Mouse (Mus musculus): ENCODE data around the gene Dst. TPM values are rescaled to one million over a fixed set of nuclear protein-coding genes. Genes with fewer than 3 reads are reported as not detected.
A peak's percentile ranks its signal among the peaks of the same experiment; 100 is the strongest.

Dst gene
- polyA plus RNA-seq, 1 experiment from 2014 or later: 38.4 TPM

DNA sequence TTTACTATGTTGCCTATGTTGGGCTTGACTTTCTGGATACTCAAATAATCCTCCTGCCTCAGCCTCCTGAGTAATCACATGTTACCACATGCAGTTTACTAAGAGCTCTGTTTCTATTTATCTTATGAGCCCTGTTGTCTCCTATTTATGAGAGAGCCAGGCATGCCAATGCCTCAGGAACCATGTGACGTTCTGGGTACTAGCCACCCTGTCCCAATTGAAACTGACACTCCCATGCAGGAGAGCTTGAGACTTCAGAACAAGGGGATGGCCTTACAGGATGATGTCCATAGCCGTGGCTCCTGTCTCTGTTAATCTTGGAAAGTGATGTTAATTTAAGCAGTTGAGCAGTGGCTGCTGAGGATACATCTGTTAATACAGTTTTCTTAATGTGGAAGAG is 220.8 kb downstream of the Dst start:
- Histone ChIP-seq H3K27ac (replicated peaks) (no peak overlapping the region), H3K36me3 (no peaks in the 10 kb centered on the region), H3K4me2 (replicated peaks) (no peak overlapping the region), H3K4me3 (no peak overlapping the region), H3K27me3 (no peaks in the 10 kb centered on the region), H3K4me1 (0 out of 2 replicates have a peak, but pooled peaks cover 8% of the 10 kb centered on the region), H3K9ac (replicated peaks) (no peak overlapping the region), H3K9me3 (no peaks in the 10 kb centered on the region)
- 91% methylated on average over 2 of the region's 2 CpGs for WGBS
- no peak for ATAC-seq (ENCODE audit: low FRiP score, low read depth)

DNA sequence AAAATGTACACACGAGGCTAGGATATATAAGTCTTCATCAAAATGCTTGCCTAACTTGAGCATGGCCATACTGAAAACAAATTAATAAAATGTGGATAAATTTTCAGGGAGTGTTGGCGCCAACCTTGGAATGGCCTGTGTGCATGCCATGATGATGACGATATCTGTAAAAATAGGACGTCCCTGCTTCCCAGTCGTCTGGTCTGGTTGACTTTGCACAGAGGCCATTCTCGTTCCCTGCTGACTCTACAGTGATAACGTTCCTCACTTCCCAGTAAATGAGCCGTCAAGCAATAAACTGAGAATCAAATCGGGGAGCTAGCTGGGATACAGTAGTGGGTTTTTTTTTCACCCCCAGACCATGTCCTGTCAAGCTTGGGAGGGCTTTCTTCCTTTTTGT is 221.7 kb downstream of the Dst start:
- H3K4me3 ChIP-seq: no peak overlapping the region
- no peaks in the 10 kb centered on the region for H3K36me3 ChIP-seq
- H3K9ac ChIP-seq (replicated peaks): no peak overlapping the region
- ATAC-seq (ENCODE audit: low FRiP score, low read depth): no peak
- no peaks in the 10 kb centered on the region for H3K27me3 ChIP-seq
- no peak overlapping the region for H3K4me2 ChIP-seq (replicated peaks)
- no peaks in the 10 kb centered on the region for H3K9me3 ChIP-seq
- WGBS: 87% methylated on average over 9 of the region's 9 CpGs
- 0 out of 2 replicates have a peak, but pooled peaks cover 5% of the 10 kb centered on the region for H3K4me1 ChIP-seq
- H3K27ac ChIP-seq (replicated peaks): no peak overlapping the region

DNA sequence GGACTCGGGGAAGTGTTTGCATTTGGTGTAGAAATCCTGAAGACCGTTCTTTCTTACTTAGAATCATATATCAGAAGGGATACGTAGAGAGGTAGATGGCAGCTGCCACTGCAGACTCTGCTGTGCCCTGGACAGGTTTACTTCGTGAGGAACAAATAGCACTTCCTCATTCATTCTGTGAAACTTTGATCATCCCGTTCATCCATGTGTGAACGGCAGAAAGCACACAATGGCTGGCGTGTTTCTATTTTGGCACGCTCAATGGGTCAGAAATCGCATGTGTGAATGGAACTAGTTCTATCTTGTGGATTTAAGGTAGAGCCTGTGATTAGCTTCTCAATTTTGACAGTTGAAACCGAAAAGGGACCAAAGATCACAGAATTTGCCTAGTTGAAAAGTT is 222.8 kb downstream of the Dst start:
- ATAC-seq (ENCODE audit: low FRiP score, low read depth): no peak
- no peak overlapping the region for H3K27ac ChIP-seq (replicated peaks)
- no peak overlapping the region for H3K4me2 ChIP-seq (replicated peaks)
- no peaks in the 10 kb centered on the region for H3K27me3 ChIP-seq
- no peaks in the 10 kb centered on the region for H3K36me3 ChIP-seq
- no peaks in the 10 kb centered on the region for H3K9me3 ChIP-seq
- 55% methylated on average over 10 of the region's 10 CpGs for WGBS
- H3K4me1 ChIP-seq: 0 out of 2 replicates have a peak, but pooled peaks cover 5% of the 10 kb centered on the region
- no peak overlapping the region for H3K4me3 ChIP-seq
- no peak overlapping the region for H3K9ac ChIP-seq (replicated peaks)

DNA sequence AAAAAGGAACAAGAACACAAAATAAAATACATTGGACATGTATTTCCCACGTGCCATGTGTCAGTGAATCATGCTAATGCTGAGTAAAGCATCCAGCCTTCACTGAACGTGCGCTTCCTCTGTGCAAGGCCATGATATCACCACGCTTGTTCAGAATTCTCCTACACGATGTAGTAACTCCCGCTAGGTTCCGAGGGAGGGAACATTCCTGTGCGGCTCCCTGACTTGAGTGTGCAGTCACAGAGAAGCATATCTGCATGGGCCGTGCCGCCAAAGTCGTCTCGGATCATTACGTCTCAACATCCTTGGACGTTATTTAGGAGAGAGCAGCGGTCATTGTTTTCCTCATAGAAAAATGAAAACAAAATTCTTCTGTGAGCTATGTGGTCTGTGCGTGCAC is 224.8 kb downstream of the Dst start:
- Histone ChIP-seq H3K4me2 (replicated peaks) (no peak overlapping the region), H3K27ac (replicated peaks) (no peak overlapping the region), H3K36me3 (no peaks in the 10 kb centered on the region), H3K9ac (replicated peaks) (no peak overlapping the region), H3K9me3 (no peaks in the 10 kb centered on the region), H3K27me3 (no peaks in the 10 kb centered on the region), H3K4me1 (0 out of 2 replicates have a peak, but pooled peaks cover 5% of the 10 kb centered on the region), H3K4me3 (no peak overlapping the region)
- ATAC-seq (ENCODE audit: low FRiP score, low read depth): no peak
- WGBS: 88% methylated on average over 16 of the region's 16 CpGs

DNA sequence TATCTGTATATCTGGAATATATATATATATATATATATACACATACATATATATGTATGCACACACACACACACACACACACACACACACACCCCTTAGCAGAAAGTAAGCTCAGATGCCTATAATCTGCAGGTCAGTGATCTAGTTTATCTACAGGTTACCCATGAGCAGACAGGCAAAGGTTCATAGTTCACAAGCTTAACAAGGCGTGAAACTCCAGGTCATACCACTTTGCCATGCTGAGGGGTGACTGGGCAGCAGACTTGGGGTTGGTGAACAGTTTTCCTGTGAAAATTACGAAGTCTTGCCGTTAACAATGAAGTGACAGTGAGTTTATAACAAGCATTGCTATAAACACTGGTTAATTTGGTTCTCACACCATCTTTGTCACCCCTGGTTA is 227.5 kb downstream of the Dst start:
- WGBS: 92% methylated on average over 3 of the region's 3 CpGs
- Histone ChIP-seq H3K9ac (replicated peaks) (no peak overlapping the region), H3K4me2 (replicated peaks) (no peak overlapping the region)

DNA sequence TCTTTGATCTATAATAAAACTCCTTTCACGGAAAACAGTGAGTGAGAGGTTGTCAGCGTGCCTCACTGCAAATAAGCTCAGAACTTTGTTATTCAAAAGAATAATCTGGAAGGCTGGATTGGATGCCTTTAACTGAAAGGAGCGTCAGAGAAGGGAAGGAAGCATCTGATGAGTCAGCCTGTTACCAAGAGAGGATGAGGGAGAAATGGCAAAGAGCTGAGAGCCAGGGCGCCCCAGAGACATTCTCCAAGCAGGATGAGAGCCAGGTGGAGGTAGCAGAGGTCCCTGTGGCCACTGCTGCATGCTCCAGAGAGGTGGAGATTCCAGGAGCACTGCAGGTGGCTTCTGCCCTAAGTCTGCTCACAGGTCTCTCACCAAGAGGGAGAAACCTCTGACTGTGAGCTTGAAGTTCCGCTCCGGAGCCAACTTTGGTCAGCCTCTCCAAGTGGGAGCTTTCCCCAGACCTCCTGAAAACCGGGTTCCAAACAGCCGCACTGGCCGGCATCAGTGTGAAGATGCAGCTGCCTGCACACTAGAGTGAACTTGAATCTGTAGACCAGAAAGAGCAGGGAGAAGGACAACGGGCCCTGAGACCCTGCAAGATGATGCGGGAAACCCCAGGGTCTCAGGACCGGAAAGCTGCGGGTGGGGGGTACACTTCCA is 231.3 kb downstream of the Dst start:
- Histone ChIP-seq H3K9me3 (no peaks in the 10 kb centered on the region), H3K9ac (replicated peaks) (no peak overlapping the region), H3K36me3 (no peaks in the 10 kb centered on the region), H3K4me2 (replicated peaks) (no peak overlapping the region), H3K27ac (replicated peaks) (no peak overlapping the region), H3K27me3 (no peaks in the 10 kb centered on the region), H3K4me3 (no peak overlapping the region), H3K4me1 (peaks cover 13% of the 10 kb centered on the region; the same call in 1 of the 2 replicates)
- ATAC-seq (ENCODE audit: low FRiP score, low read depth): no peak
- WGBS: 67% methylated on average over 13 of the region's 13 CpGs

More for the DNA sequence above, 227.5 kb downstream of the Dst start:
- no peak overlapping the region for H3K4me3 ChIP-seq
- H3K9me3 ChIP-seq: no peaks in the 10 kb centered on the region
- no peaks in the 10 kb centered on the region for H3K27me3 ChIP-seq
- peaks cover 11% of the 10 kb centered on the region; the same call in 1 of the 2 replicates for H3K4me1 ChIP-seq
- H3K27ac ChIP-seq (replicated peaks): no peak overlapping the region
- ATAC-seq (ENCODE audit: low FRiP score, low read depth): no peak
- no peaks in the 10 kb centered on the region for H3K36me3 ChIP-seq

DNA sequence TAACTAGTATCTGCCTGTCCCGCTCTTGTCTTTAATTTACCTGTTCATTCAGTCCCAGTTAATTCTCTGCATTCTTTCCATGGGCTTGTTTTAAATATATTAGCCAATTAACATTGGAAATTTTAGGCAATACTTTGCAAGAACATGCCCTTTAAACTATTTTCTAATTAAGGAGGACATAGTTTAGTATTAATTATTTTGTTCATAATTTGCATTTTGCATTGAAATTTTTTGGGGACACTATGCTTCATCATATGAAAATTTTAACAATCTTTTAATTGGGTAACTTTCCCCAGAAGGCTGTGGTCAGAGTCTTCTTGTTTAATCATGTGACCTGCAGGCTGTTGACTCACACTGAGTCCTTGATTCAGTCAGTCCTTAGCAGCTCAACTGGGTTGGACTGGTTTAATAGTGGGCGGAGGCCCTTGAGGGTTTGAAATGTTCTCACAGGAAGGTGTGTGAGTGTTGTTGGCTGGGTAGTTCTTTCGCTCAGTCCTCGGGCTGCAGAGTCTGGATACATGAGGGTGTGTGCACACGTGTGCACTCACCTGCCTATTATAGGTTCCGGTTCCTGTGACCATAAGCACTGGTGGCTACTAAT is 231.9 kb downstream of the Dst start:
- whole genome bisulfite sequencing: 88% methylated on average over 6 of the region's 6 CpGs
- no peak for ATAC-seq (ENCODE audit: low FRiP score, low read depth)

DNA sequence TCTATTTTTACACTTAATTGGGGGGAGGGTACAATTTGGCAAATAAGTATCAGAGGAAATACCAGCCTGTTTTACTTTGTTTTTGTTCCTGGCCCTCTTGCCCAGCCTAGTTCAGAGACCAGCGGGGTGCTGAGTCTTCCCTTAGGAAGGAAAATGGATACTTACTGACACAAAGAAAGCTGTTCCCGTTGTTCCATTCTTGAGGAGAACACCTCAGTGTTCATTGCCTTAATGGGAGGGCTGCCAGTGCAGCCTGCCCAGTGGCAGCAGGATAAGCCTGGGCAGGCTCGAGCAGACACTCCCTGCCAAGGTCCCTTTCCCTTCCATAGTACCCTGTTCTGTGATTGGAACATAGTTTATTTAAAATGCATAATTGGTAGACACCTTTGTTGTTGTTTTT is 232.7 kb downstream of the Dst start:
- Histone ChIP-seq H3K4me2 (replicated peaks) (no peak overlapping the region), H3K9ac (replicated peaks) (no peak overlapping the region), H3K4me1 (peaks cover 18% of the 10 kb centered on the region; the same call in 1 of the 2 replicates), H3K4me3 (no peak overlapping the region), H3K9me3 (no peaks in the 10 kb centered on the region), H3K27ac (replicated peaks) (no peak overlapping the region), H3K36me3 (no peaks in the 10 kb centered on the region), H3K27me3 (no peaks in the 10 kb centered on the region)
- ATAC-seq (ENCODE audit: low FRiP score, low read depth): no peak
- 54% methylated on average over 3 of the region's 3 CpGs for WGBS

More for the DNA sequence above, 231.9 kb downstream of the Dst start:
- H3K4me2 ChIP-seq (replicated peaks): no peak overlapping the region
- H3K9ac ChIP-seq (replicated peaks): no peak overlapping the region
- H3K4me3 ChIP-seq: no peak overlapping the region
- peaks cover 17% of the 10 kb centered on the region; the same call in 1 of the 2 replicates for H3K4me1 ChIP-seq
- H3K27ac ChIP-seq (replicated peaks): no peak overlapping the region
- H3K9me3 ChIP-seq: no peaks in the 10 kb centered on the region
- no peaks in the 10 kb centered on the region for H3K27me3 ChIP-seq
- no peaks in the 10 kb centered on the region for H3K36me3 ChIP-seq

DNA sequence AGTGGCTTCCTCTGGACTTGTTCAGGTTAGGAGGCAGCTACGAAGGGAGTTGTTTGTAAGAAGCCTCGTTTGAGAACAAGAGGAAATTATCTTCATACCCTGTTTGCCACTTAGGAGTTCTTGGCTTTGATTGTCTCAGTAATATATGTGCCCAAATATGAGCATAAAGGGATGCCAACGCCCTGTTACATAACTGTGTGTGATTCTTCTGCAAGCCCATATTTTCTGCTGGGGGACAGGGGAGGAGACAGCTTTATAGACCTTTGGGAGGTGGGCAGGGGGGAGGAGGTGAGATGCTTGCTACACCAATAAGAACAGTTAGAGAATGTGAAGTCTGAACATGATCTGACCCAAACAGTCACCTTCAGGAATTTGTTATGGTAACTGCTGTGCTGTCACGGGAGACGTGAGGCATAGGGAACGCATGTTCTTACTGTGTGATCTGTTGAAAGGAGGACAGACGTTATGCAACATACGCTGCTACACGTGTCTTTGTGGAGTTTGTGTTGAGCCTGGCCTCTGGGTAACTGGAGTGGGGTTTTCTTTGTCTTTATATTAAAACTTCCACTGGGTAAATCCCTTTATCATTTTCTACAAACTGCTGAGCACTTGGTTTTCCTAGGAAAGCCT is 235.0 kb downstream of the Dst start:
- ATAC-seq (ENCODE audit: low FRiP score, low read depth): no peak
- no peaks in the 10 kb centered on the region for H3K27me3 ChIP-seq
- no peak overlapping the region for H3K27ac ChIP-seq (replicated peaks)
- H3K9ac ChIP-seq (replicated peaks): no peak overlapping the region
- H3K4me3 ChIP-seq: no peak overlapping the region
- H3K4me2 ChIP-seq (replicated peaks): no peak overlapping the region
- H3K9me3 ChIP-seq: no peaks in the 10 kb centered on the region
- WGBS: 53% methylated on average over 9 of the region's 9 CpGs
- no peaks in the 10 kb centered on the region for H3K36me3 ChIP-seq
- peaks cover 18% of the 10 kb centered on the region; the same call in 1 of the 2 replicates for H3K4me1 ChIP-seq

DNA sequence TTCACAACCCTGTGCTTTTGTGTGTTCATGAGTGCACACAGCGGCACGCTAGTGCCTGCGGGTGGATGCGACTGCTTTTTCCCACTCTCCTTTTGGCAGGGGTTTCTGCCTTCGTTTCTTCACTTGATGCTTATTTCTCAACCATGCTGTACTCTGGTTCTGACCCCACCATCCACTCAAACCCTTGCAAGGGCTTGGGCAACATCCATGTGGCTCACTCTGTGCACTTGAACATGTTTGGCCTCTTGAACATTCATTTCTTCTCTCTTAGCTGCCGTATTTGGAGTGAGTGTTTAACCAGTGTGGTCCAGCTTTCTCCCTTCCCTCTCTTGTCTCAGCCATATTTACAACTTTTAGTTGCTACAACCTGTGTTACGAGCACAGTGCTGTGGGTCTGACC is 236.8 kb downstream of the Dst start:
- H3K4me3 ChIP-seq: no peak overlapping the region
- H3K4me2 ChIP-seq (replicated peaks): no peak overlapping the region
- WGBS: 95% methylated on average over 7 of the region's 7 CpGs
- ATAC-seq (ENCODE audit: low FRiP score, low read depth): no peak
- no peaks in the 10 kb centered on the region for H3K36me3 ChIP-seq
- no peak overlapping the region for H3K9ac ChIP-seq (replicated peaks)
- no peaks in the 10 kb centered on the region for H3K27me3 ChIP-seq
- H3K27ac ChIP-seq (replicated peaks): no peak overlapping the region
- H3K9me3 ChIP-seq: no peaks in the 10 kb centered on the region
- peaks cover 18% of the 10 kb centered on the region; the same call in 1 of the 2 replicates for H3K4me1 ChIP-seq

DNA sequence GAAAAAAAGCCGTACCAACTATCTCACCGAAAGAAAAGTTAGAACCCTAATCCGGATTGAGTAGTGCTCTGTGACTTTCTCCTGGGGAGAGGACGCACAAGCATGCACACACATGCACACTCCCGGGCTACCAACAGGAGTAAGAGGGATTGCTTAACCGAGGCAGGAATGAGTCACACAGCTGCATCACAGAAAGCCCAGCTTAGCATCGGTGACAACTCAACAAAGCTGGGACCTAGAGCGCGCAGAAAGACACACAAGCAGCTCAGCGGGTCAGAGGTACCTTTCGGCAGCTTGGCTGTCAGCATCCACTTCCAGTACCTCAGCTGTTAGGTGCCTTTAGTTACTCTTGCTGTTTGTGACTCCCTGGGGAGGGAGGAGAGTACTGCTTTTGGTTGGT is 240.0 kb downstream of the Dst start:
- no peak overlapping the region for H3K27ac ChIP-seq (replicated peaks)
- peaks cover 15% of the 10 kb centered on the region; the same call in 1 of the 2 replicates for H3K4me1 ChIP-seq
- H3K27me3 ChIP-seq: no peaks in the 10 kb centered on the region
- H3K4me2 ChIP-seq (replicated peaks): no peak overlapping the region
- no peak for ATAC-seq (ENCODE audit: low FRiP score, low read depth)
- no peaks in the 10 kb centered on the region for H3K36me3 ChIP-seq
- no peak overlapping the region for H3K4me3 ChIP-seq
- H3K9me3 ChIP-seq: no peaks in the 10 kb centered on the region
- 92% methylated on average over 11 of the region's 11 CpGs for WGBS
- H3K9ac ChIP-seq (replicated peaks): no peak overlapping the region

DNA sequence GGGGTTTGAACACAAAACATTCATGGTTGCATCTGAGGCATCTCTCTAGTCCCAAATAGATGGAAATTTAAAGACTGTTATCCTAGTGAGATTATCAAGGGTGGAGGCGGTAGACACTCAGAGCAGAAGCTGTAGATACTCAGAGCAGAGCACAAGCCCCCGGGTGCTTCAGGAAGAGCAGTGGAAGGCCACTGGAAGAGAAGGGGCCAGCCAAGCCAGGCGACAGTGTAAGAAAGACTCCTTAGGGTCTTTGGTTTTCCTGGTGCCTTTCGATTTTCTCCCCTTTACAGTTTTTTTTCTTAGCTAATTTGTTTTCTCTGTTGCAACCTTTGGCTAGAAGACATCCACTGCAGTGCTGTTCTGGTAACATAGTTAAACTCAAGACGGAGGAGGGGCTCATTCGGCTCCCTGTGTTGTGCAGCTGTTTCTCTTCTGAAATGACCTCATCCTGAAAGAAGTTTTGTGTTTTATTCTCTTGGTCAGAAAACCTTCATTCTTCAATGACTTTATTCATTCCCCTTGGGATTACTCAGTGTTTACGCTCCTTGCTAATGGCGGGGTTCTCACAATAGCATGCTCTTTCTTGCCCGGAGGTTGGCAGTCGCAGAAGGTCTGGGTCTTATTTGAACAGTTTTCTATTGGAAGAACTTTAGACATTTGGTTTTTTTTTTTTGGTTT is 242.5 kb downstream of the Dst start:
- Histone ChIP-seq H3K9me3 (no peaks in the 10 kb centered on the region), H3K4me1 (peaks cover 7% of the 10 kb centered on the region; the same call in 1 of the 2 replicates), H3K27ac (replicated peaks) (peak overlapping the region; percentile 54), H3K4me2 (replicated peaks) (no peak overlapping the region), H3K27me3 (no peaks in the 10 kb centered on the region), H3K9ac (replicated peaks) (no peak overlapping the region), H3K36me3 (no peaks in the 10 kb centered on the region), H3K4me3 (no peak overlapping the region)
- peak; percentile 58 for ATAC-seq (ENCODE audit: low FRiP score, low read depth)
- WGBS: 32% methylated on average over 10 of the region's 10 CpGs
